Mouse (Mus musculus) hindbrain, embryonic 16.5 days (tissue): ENCODE data around the gene Rpl36. TPM values are rescaled to one million over a fixed set of nuclear protein-coding genes. Genes with fewer than 3 reads are reported as not detected.
A peak's percentile ranks its signal among the peaks of the same experiment; 100 is the strongest.

Experiments used
- ATAC-seq: fragments of 200-750 bp; cut with Nextera tagmentation; 2 replicates; pipeline ENCODE4 v1.8.0; 2017; ENCODE audit warnings: moderate TSS enrichment, moderate library complexity
- H3K27ac ChIP-seq: fragments of 300-500 bp; sonication (generic); 2 replicates; pipeline ENCODE4 v1.5.1; 2014; ENCODE audit warnings: low read depth, mild to moderate bottlenecking, control low read depth, low read length, moderate library complexity
- H3K27me3 ChIP-seq: fragments of 300-500 bp; sonication (generic); replicated peaks from 2 replicates; pipeline ENCODE4 v1.6.1; 2014; ENCODE audit warnings: low read length; ENCODE audit not compliant: control insufficient read depth, insufficient read depth
- H3K36me3 ChIP-seq: fragments of 300-500 bp; sonication (generic); 2 replicates; pipeline ENCODE4 v1.6.1; 2014; ENCODE audit warnings: mild to moderate bottlenecking, low read length, moderate library complexity, mixed read lengths; ENCODE audit not compliant: control insufficient read depth, insufficient read depth
- H3K4me1 ChIP-seq: fragments of 300-500 bp; sonication (generic); 2 replicates; pipeline ENCODE4 v1.6.1; 2014; ENCODE audit warnings: low read depth, low read length; ENCODE audit not compliant: control insufficient read depth, insufficient read depth
- H3K4me2 ChIP-seq: fragments of 300-500 bp; sonication (generic); 2 replicates; pipeline ENCODE4 v1.6.1; 2014; ENCODE audit warnings: mild to moderate bottlenecking, low read length, control low read depth, moderate library complexity
- H3K4me3 ChIP-seq: fragments of 300-500 bp; sonication (generic); 2 replicates; pipeline ENCODE4 v1.5.1; 2014; ENCODE audit warnings: mild to moderate bottlenecking, low read length, control low read depth, moderate library complexity
- H3K9ac ChIP-seq: fragments of 300-500 bp; sonication (generic); 2 replicates; pipeline ENCODE4 v1.6.1; 2014; ENCODE audit warnings: low read depth, mild to moderate bottlenecking, control low read depth, low read length, moderate library complexity
- H3K9me3 ChIP-seq: fragments of 300-500 bp; sonication (generic); 2 replicates; pipeline ENCODE4 v1.6.1; 2014; ENCODE audit warnings: mild to moderate bottlenecking, low read length, moderate library complexity; ENCODE audit not compliant: control insufficient read depth
- WGBS: fragments of 180-500 bp; shearing (Covaris S2); extraction: QIAGEN DNeasy Blood & Tissue Kit; methylation state at CpG from one replicate; pipeline ENCODE4 v1.1.7; 2014; 5-methylcytosine and 5-hydroxymethylcytosine counted together
- polyA plus RNA-seq: library from polyadenylated mRNA; unstranded; fragments of >200 nt; fragmentation: Nextera tagmentation; extraction: Ambion mirVana; gene quantifications from 2 replicates; pipeline ENCODE4 v1.2.1, GENCODE M21; 2015

Gene Rpl36
- polyA plus RNA-seq, 1 experiment from 2014 or later = 876 TPM

DNA sequence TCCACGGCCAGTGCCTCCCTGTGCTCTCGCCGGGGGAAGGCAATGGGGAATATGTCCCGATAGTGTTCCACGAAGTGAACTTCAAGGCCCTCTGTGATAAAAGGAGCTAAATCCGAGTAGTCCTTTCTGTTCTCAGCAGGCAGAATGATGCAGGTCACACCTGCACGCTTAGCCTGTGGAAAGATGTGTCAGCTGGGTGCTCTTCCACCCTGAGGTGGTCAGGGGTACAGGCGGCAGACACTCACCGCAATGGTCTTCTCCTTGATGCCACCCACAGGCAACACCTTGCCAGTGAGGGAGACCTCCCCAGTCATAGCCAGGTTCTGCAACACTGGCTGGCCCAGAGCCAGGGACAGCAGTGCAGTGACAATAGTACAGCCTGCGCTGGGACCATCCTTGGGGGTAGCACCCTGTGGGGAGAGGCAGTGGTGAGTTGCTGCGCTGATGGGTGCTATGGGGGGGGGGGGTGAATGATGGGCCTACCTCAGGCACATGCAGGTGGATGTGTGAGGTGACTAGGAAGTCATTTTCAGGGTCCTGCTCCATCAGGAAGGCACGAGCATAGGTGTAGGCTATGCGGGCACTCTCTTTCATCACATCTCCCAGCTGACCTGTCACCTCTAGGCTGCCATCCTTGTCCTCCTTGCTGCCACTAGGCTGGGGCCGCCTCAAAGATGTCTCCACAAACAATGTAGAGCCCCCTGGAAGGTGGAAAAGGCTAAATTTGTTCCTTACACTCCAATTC is 1.3 kb downstream of the Rpl36 start:
- ATAC-seq = no peak
- 30% methylated on average over 14 of the region's 14 CpGs for WGBS
- Histone ChIP-seq H3K36me3 (peaks cover 25% of the 10 kb centered on the region), H3K27ac (no peak overlapping the region), H3K4me3 (peak overlapping the region; percentile 65), H3K4me1 (peaks cover 21% of the 10 kb centered on the region), H3K4me2 (peak overlapping the region; percentile 80), H3K27me3 (no peaks in the 10 kb centered on the region), H3K9ac (peak overlapping the region; percentile 76), H3K9me3 (no peaks in the 10 kb centered on the region)

DNA sequence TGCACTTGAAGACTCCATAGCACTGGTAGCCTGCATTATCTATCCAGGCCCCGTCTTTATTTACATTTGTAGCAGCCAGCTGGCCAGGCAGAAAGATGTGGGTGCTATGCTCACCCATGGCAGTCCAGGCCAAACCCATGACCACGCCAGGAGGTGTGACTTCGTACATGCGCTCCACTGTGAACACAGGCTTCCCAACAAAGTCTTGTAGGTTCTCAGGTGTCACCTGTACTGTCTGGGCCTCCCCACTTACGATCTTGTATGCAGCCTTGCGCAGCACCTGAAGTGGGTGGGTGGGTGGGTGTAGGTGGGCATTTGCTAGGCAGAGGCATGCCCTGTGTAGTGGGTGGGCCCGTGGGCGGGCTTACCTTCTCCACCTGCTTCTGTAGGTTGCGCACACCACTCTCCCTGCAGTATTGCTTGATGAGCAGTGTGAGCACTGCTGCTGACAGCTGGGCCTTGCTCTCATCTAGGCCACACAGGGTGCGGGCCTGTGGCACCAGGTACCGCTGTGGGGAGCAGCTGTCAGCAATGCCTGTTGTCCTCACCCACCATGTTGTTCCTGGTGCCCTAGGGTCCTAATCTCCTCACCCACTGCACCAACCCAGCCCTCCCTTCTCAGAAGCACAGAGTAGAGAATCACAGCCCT is 2.0 kb downstream of the Rpl36 start:
- peak overlapping the region; percentile 7 for H3K9ac ChIP-seq
- H3K4me1 ChIP-seq = peaks cover 19% of the 10 kb centered on the region
- peaks cover 28% of the 10 kb centered on the region for H3K36me3 ChIP-seq
- no peaks in the 10 kb centered on the region for H3K27me3 ChIP-seq
- 88% methylated on average over 11 of the region's 11 CpGs for WGBS
- no peak overlapping the region for H3K27ac ChIP-seq
- ATAC-seq = no peak
- peak overlapping the region; percentile 80; the same call in 1 of the 2 replicates for H3K4me2 ChIP-seq
- no peaks in the 10 kb centered on the region for H3K9me3 ChIP-seq
- H3K4me3 ChIP-seq = no peak overlapping the region

DNA sequence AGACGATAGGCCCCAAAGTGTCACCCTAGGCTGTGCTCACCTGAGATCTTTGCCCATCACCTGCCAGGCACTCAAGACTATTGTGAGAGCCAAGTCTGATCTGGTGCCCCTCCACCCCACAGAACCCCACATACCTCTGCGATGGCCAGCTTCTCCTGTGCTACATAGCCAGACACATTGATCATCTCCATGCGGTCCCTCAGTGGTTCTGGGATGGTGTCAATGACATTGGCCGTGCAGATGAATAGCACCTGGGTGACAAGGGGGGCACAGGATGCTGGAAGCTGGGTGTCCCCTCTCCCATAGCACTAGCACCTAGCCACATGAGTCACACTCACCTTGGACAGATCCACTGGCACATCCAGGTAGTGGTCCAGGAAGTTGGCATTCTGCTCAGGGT is 2.6 kb downstream of the Rpl36 start:
- ATAC-seq = no peak
- peaks cover 13% of the 10 kb centered on the region for H3K4me1 ChIP-seq
- no peak overlapping the region for H3K27ac ChIP-seq
- H3K36me3 ChIP-seq = peaks cover 33% of the 10 kb centered on the region
- WGBS = 89% methylated on average over 4 of the region's 4 CpGs
- H3K9me3 ChIP-seq = no peaks in the 10 kb centered on the region
- no peak overlapping the region for H3K4me2 ChIP-seq
- H3K27me3 ChIP-seq = no peaks in the 10 kb centered on the region
- no peak overlapping the region for H3K9ac ChIP-seq
- H3K4me3 ChIP-seq = no peak overlapping the region

DNA sequence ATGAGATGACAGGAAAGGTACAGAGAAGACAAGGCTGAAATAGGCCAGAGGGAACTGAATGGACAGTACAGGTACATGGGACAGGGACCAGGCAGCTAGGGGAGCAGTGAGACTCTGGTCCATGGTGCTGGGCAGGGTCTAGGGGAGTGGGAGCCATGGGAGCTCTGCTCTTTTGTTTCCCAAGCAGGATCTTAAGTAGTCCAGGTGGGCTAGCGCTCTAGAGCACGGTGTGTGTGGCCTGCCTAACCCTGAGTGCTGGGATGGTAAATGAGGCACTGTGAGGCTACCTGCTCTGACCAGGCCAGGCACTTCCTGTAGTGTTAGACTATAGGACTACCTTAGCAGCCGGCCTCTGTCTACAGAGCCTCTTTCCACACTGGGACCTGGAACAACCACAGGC is 3.5 kb downstream of the Rpl36 start:
- peaks cover 13% of the 10 kb centered on the region for H3K4me1 ChIP-seq
- H3K9me3 ChIP-seq = no peaks in the 10 kb centered on the region
- 94% methylated on average over 3 of the region's 3 CpGs for WGBS
- no peak for ATAC-seq
- H3K4me2 ChIP-seq = no peak overlapping the region
- peaks cover 39% of the 10 kb centered on the region for H3K36me3 ChIP-seq
- H3K4me3 ChIP-seq = no peak overlapping the region
- H3K27me3 ChIP-seq = no peaks in the 10 kb centered on the region
- H3K9ac ChIP-seq = no peak overlapping the region
- no peak overlapping the region for H3K27ac ChIP-seq

DNA sequence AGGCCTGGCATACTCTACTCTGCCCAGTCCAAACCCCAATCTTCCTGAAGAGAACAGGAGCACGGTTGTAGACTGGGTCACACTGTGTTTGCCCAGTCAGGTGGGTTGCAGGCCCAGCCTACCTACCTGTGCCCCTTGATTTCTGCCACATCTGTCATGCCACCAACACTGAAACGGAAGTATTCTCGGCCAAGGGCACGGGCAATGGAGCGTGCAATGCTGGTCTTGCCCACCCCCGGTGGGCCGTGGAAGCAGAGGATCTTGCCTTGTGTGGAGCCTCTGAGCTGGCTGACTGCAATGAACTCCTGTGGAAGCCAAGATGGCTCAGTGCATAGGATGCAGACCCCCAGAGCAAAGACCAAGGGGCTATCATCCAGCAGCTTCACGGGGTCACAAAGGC is 4.4 kb downstream of the Rpl36 start:
- Histone ChIP-seq H3K27ac (no peak overlapping the region), H3K4me3 (no peak overlapping the region), H3K4me2 (no peak overlapping the region), H3K9me3 (no peaks in the 10 kb centered on the region), H3K36me3 (peaks cover 42% of the 10 kb centered on the region), H3K27me3 (no peaks in the 10 kb centered on the region), H3K4me1 (peaks cover 13% of the 10 kb centered on the region), H3K9ac (no peak overlapping the region)
- ATAC-seq = no peak
- 95% methylated on average over 8 of the region's 8 CpGs for WGBS

DNA sequence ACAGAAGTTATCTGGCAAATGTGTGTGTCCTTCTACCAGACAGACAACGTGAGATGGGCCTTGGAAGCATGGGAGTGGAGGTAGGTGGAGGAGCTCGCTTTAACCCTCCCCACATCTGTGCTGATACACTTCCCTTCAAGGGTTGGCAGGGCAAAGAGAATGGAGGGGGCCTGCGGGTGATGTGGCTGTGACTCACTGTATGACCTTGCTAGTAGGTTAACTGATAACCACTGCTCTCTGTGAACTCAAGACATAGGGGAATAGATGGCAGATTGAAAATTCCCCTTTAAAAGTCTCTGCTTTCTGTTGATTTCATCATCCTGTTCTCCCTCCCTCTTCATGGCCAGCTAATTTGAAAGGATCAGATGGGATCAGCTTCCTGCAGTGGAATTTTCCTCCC is 12.3 kb downstream of the Rpl36 start:
- Histone ChIP-seq H3K4me1 (peaks cover 15% of the 10 kb centered on the region), H3K9me3 (no peaks in the 10 kb centered on the region), H3K27me3 (no peaks in the 10 kb centered on the region), H3K4me2 (peak overlapping the region; percentile 96), H3K27ac (no peak overlapping the region), H3K36me3 (peaks cover 15% of the 10 kb centered on the region), H3K4me3 (peak overlapping the region; percentile 89; the same call in 1 of the 2 replicates), H3K9ac (no peak overlapping the region)
- ATAC-seq = no peak
- WGBS = 88% methylated on average over 3 of the region's 3 CpGs

DNA sequence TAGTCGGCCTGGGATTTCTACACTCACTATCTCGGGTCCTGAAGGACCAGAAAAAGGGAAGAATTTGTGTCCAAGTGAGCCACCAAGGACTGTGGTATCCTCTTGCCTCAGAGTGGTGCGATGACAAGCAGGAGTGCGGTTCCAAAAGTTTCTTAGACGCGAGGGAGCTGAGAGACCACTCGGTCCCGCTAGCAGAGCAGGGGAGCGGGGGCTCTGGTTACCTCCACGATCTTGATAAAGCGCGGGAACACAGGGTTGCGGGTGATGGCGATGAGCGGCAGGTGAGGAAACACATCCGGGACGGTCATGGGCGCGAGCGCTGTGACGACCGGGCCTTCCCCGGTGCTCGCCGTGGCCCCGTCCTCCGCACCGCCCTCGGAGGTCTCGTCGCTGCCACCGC is 13.0 kb downstream of the Rpl36 start:
- Histone ChIP-seq H3K4me3 (peak overlapping the region; percentile 89), H3K27ac (peak overlapping the region; percentile 77), H3K27me3 (no peaks in the 10 kb centered on the region), H3K9ac (peak overlapping the region; percentile 89), H3K9me3 (no peaks in the 10 kb centered on the region), H3K36me3 (peaks cover 10% of the 10 kb centered on the region), H3K4me2 (peak overlapping the region; percentile 96), H3K4me1 (peaks cover 15% of the 10 kb centered on the region)
- no peak; the same call in 1 of the 2 replicates for ATAC-seq
- WGBS = 2% methylated on average over 32 of the region's 32 CpGs

DNA sequence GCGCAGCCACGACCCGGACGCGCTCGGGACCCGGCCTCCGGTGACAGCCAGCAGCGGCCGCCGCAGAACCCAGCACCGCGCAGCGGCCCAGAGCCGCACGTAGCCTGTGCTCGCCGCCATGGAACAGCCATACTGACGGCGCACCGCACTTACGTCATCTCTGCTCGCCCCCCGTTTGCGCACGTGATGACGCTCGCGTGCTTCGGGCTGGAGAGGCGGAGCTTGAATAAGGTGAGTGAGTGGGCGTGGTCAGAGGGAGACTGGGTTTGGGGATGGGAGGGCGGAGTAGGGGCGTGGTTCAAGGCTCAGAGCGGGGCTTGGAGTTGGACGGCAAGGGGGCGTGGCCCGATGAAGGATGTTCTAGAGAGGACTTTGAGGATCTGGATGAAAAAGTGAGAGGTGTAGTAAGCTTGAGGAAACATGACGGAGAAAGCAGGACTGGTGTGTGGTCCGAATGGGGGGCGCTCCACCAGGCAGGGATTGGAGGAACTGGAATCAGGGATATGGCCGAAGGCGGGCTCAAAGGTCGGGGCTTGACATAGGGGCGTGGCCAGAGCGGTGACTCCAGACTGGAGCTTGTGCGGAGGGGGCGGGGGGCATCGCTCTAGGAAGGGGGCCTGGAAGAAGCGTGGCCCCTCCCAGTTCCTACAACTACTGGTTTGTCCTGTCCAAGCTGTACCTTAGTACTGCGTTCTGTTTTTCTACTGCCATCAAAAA is 13.7 kb downstream of the Rpl36 start, which contains the start of gene Lonp1:
TSS of gene Lonp1 (minus strand) at position 134 of the 717 bp plus-strand sequence.
- Histone ChIP-seq H3K9me3 (no peaks in the 10 kb centered on the region), H3K27me3 (no peaks in the 10 kb centered on the region), H3K4me1 (peaks cover 15% of the 10 kb centered on the region), H3K4me3 (peak within 1 kb of the TSS; percentile 89), H3K36me3 (peaks cover 4% of the 10 kb centered on the region), H3K27ac (peak within 1 kb of the TSS; percentile 77), H3K9ac (peak within 1 kb of the TSS; percentile 89), H3K4me2 (peak within 1 kb of the TSS; percentile 96)
- under 1% methylated on average over 50 of the region's 51 CpGs for WGBS
- ATAC-seq = peak; percentile 92
